Mouse (Mus musculus) right cerebral cortex, postnatal 14 days (tissue): ENCODE measurements around the gene Dusp9.

Experiments
- DNase-seq: peaks from one replicate; pipeline ENCODE4 v3.0.0; 2022

The Dusp9 gene

DNA sequence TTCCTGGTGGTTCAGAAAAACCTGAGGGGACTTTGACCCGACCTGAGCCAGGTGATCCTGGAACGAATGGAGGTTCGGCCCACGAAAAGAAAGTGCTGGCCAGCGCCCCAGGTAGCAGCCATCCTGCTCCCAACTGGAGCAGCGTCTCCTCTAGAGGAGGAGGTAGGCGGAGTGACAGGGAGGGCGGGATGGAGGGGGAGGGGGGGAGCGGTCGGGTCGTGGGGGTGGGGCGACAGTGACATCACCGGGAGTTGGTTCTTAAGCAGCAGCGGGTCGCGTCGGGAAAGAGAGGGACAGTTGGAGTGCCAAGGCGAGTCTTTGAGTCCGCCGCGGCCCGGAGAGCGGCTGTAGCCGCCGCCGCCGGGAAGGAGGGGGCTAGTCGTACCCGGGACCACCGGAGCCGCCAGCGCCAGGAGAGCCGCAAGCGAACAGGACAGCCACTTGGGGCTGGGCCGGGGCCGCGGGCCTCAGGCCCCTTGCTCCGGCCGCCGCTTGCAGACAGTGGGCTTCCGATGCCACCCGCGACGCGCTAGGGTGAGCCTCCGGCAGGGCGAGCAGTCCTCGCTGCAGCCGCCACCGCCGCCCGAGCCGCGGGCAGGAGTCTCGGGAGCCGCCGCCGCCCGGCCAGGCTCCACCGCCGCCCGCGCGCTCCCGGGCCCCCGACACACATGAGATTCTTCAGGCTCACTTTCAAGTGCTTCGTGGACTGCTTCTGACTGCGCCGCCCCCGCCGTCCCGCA, 33.8 kb downstream of the Dusp9 start, which contains the start of gene Slc6a8:
TSS of gene Slc6a8 (plus strand) at position 272 of the 740 bp plus-strand sequence.
- peak; percentile 64 for DNase-seq

- DNase-seq = no peak
These were observed 34.4 kb downstream of the Dusp9 start for GRCm38 (mm10) chrX:73673619-73673967.

DNA sequence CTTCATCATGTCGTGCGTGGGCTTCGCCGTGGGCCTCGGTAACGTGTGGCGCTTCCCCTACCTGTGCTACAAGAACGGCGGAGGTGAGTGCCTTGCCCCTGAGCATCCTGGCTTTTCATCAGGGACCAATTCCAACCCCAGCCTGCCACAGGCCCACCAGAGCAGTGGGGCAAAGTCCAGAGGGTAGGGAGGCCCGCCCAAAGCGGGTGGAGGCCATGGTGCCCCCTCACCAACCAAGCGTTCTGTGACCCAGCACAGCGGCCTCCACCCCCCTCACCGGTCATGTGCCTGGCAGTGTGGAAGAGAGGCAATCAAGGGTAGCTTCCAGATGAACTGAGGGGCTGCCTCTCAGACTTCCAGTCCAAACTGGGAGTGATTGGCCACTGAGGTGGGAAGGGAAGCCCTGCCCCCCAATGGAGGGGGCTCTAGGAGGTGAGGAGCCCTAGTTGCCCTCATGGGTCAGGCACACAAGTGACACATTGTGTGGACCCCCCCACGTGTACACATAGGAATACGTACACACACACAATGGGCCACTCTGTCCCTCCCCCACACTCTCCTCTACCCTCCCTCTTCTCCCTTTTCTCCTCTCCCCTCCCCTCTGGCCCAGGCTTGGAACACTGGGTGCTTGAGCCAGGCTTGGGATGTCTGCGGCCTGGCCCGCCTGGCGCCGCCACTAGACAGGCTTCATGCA, 34.9 kb downstream of the Dusp9 start:
- no peak for DNase-seq

DNA sequence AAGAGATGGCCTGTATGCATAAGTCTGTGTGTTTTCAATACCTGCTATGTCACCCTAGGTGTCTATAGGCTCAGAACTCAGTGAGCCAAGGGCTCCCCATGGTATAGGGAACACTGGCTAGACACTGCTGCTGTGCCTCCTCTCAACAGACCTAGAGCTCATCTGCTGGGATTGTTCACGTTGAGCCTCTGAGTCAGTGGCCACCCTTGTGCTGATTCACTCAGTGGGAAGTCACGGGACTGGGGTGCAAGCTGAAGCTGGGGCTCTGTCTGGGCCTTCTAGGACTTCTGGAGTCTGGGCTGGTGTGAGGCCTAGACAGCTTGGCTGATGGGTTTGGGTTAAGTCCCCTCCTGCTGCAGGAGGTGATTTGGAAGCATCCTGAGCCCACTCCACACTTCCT, 36.0 kb downstream of the Dusp9 start:
- no peak for DNase-seq

DNA sequence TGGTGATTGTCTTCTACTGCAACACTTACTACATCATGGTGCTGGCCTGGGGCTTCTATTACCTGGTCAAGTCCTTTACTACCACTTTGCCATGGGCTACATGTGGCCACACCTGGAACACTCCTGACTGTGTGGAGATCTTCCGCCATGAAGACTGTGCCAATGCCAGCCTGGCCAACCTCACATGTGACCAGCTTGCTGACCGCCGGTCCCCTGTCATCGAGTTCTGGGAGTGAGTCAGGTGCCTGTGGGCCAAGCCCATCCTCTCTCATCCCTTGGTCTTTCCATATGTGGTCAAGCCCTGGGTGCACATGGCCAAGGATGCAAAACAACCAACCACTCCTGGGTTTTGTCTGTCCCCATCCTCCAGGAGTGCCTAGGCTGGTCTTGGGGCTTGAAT, 37.4 kb downstream of the Dusp9 start:
- no peak for DNase-seq

- DNase-seq = no peak
These were observed 44.9 kb downstream of the Dusp9 start for GRCm38 (mm10) chrX:73684156-73684555.

DNA sequence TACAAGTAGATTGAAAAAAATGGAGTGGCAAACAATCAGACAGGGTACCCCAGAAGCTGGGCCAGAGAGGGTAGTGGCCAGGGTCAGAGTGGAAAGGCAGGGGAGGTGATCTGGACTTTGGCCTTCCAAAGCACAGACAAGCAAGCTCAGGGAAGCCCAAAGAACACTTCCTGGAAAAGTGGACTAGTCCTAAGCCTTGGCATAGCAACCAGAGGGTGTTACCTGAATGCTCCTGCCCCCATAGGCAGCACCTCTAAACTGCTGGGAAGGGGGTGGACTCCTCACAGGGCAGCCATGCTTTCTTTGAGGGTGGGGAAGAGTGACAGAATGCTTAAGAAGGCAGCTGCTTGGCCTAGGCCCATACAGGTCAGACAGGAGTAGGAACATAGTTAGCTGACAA, 45.8 kb downstream of the Dusp9 start:
- DNase-seq = no peak

DNA sequence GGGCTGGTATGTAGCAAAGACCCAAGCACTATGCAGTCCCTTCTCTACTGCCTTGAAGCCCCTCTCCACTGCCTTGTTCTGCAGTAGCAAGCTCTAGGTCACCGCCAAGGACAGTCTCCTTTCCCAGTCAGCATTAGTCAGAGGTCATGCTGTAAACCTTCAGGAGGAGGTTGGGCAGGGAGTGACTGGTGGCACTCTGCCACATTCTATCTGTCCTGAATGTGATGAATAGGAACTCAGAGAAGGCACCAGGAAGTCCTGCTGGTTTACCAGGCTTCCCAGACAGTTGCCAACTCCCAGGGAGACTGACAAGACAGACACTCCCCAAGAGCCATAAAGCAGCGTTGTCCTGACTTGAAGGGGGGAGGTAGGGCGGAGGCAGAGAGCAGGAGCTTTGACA, 46.4 kb downstream of the Dusp9 start:
- DNase-seq = no peak

DNA sequence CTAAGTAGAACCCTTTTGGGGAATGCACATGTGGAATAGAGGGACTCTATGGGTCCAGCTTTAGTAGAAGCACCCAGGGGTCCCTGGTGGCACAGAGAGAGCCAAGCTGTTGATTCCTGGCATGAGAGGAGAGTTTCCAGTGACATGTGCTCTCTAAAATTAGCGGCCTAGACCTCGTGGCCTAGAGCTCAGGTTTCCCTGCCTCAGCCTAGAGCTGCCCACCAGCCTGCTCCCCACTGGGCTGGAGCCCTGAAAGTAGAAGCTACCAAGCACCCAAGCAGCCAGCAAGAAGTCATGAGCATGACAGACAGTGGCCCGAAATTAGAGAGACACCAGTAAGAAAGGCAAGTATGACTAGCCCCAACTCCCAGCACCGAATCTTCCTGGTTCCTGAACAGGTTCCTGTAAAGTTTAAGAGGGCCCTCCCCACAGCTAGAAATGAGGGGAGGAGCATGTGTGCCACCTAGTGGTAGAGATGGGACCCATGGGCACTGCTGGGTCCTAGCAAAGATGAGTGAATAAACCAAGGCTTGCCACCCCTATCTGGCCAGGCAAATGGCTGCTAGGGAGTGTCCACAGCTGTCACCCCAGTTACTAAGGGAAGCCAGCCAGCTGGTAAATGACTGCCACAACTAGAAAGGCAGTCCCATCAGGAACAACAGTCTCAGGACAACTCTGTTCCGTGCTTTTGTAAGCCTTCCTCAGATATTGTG, 51.9 kb downstream of the Dusp9 start:
- peak; percentile 42 for DNase-seq
